Mouse (Mus musculus) hindbrain, embryonic 16.5 days (tissue): ENCODE measurements around the gene Rai14. TPM values are rescaled to one million over a fixed set of nuclear protein-coding genes. Genes with fewer than 3 reads are reported as not detected.
"Not testable (repeated sequence)": the region's sequence is repeated elsewhere in the genome, so short reads cannot be mapped to it uniquely, and the experiment has no call there.

ENCODE experiments used
- ATAC-seq: fragments of 200-750 bp; cut with Nextera tagmentation; 2 replicates; pipeline ENCODE4 v1.8.0; 2017; ENCODE audit warnings: moderate TSS enrichment, moderate library complexity
- H3K27ac ChIP-seq: fragments of 300-500 bp; sonication (generic); 2 replicates; pipeline ENCODE4 v1.5.1; 2014; ENCODE audit warnings: low read depth, mild to moderate bottlenecking, control low read depth, low read length, moderate library complexity
- H3K27me3 ChIP-seq: fragments of 300-500 bp; sonication (generic); replicated peaks from 2 replicates; pipeline ENCODE4 v1.6.1; 2014; ENCODE audit warnings: low read length; ENCODE audit not compliant: control insufficient read depth, insufficient read depth
- H3K36me3 ChIP-seq: fragments of 300-500 bp; sonication (generic); 2 replicates; pipeline ENCODE4 v1.6.1; 2014; ENCODE audit warnings: mild to moderate bottlenecking, low read length, moderate library complexity, mixed read lengths; ENCODE audit not compliant: control insufficient read depth, insufficient read depth
- H3K4me1 ChIP-seq: fragments of 300-500 bp; sonication (generic); 2 replicates; pipeline ENCODE4 v1.6.1; 2014; ENCODE audit warnings: low read depth, low read length; ENCODE audit not compliant: control insufficient read depth, insufficient read depth
- H3K4me2 ChIP-seq: fragments of 300-500 bp; sonication (generic); 2 replicates; pipeline ENCODE4 v1.6.1; 2014; ENCODE audit warnings: mild to moderate bottlenecking, low read length, control low read depth, moderate library complexity
- H3K4me3 ChIP-seq: fragments of 300-500 bp; sonication (generic); 2 replicates; pipeline ENCODE4 v1.5.1; 2014; ENCODE audit warnings: mild to moderate bottlenecking, low read length, control low read depth, moderate library complexity
- H3K9ac ChIP-seq: fragments of 300-500 bp; sonication (generic); 2 replicates; pipeline ENCODE4 v1.6.1; 2014; ENCODE audit warnings: low read depth, mild to moderate bottlenecking, control low read depth, low read length, moderate library complexity
- H3K9me3 ChIP-seq: fragments of 300-500 bp; sonication (generic); 2 replicates; pipeline ENCODE4 v1.6.1; 2014; ENCODE audit warnings: mild to moderate bottlenecking, low read length, moderate library complexity; ENCODE audit not compliant: control insufficient read depth
- WGBS: fragments of 180-500 bp; shearing (Covaris S2); extraction: QIAGEN DNeasy Blood & Tissue Kit; methylation state at CpG from one replicate; pipeline ENCODE4 v1.1.7; 2014; 5-methylcytosine and 5-hydroxymethylcytosine counted together
- polyA plus RNA-seq: library from polyadenylated mRNA; unstranded; fragments of >200 nt; fragmentation: Nextera tagmentation; extraction: Ambion mirVana; gene quantifications from 2 replicates; pipeline ENCODE4 v1.2.1, GENCODE M21; 2015

Rai14 gene
- polyA plus RNA-seq, 1 experiment from 2014 or later: 8.2 TPM

DNA sequence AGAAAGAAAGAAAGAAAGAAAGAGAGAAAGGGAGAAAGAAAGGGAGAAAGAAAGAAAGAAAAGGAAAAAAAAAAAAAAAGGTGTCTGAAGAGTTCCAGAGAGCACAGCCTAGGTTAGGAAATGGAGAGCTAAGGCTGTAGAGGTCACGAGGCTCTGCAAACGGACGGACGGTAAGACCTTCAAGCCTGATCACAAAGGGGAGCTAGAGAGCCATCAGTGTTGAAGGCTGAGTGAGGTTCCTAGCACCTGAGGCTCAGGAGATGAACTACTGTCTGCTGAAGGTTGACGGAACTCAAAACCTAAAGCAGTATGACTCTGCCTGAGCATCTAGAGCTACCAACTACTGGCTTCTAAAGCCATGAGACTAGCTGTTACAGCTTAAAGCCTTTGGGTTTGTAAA is 179.8 kb downstream of the Rai14 start:
- H3K36me3 ChIP-seq: no peaks in the 10 kb centered on the region
- 89% methylated on average over 5 of the region's 5 CpGs for WGBS
- H3K9ac ChIP-seq: no peak overlapping the region
- H3K27ac ChIP-seq: no peak overlapping the region
- no peak overlapping the region for H3K4me2 ChIP-seq
- no peak for ATAC-seq
- H3K4me1 ChIP-seq: no peaks in the 10 kb centered on the region
- no peaks in the 10 kb centered on the region for H3K27me3 ChIP-seq
- H3K9me3 ChIP-seq: no peaks in the 10 kb centered on the region
- no peak overlapping the region for H3K4me3 ChIP-seq

DNA sequence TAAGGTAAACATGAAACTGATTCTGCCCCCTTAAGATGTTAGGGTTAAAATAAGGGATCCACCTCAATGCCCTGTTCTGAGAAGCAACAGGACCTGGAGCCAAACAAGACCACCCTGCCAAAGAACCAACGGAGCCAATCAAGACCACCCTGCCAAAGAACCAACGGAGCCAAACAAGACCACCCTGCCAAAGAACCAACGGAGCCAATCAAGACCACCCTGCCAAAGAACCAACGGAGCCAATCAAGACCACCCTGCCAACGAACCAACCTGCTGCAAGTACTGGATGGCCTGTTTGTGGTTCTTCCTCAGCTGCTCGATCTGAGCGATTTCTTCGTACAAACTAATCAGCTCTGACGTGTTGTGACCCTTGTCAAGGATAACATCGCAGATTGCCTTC is 181.1 kb downstream of the Rai14 start:
- H3K27ac ChIP-seq, H3K4me2 ChIP-seq, H3K9me3 ChIP-seq, H3K4me1 ChIP-seq, H3K36me3 ChIP-seq, H3K4me3 ChIP-seq, ATAC-seq, H3K27me3 ChIP-seq, H3K9ac ChIP-seq: not testable (repeated sequence)
- 80% methylated on average over 10 of the region's 10 CpGs for WGBS

DNA sequence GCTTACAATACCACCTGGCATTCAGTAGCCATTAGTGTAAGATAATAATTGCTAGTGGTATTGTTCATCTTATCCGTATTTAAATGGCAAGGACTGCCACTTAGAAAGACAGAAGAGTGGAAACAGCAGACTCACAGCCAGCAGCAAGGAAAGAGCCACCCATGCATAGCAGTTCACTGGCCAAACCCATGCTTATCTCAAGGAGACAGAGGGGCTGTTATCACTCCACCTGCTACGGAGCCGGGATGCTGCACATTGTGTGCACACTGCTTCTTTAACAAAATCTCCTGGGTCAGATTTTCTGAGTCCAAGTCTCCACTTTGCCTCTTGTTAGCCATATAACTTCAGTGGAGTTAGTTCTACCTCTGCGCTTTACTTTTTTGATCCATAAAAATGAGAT is 183.1 kb downstream of the Rai14 start:
- H3K27me3 ChIP-seq: no peaks in the 10 kb centered on the region
- no peak overlapping the region for H3K9ac ChIP-seq
- H3K4me3 ChIP-seq: no peak overlapping the region
- no peak overlapping the region for H3K4me2 ChIP-seq
- no peak overlapping the region for H3K27ac ChIP-seq
- no peaks in the 10 kb centered on the region for H3K36me3 ChIP-seq
- H3K9me3 ChIP-seq: no peaks in the 10 kb centered on the region
- ATAC-seq: no peak
- no peaks in the 10 kb centered on the region for H3K4me1 ChIP-seq
- 81% methylated on average over 4 of the region's 4 CpGs for WGBS

DNA sequence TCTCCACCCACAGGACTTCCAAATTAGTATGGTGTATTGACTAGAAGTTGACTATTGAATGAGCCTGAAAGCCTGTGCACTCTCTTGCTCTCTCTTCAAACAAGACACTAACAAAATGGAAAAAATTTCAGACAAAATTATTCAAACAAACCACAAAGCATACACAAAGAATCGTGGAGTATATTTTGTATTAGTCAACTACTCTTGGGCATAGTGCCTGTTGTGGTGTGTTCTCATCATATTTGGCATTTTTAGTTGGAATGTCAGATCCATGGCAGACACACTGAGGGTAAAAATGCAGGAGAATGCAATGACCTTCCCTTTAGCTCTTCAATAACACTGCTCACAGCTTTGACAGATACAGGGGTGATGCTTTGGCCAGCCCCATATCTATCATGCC is 188.5 kb downstream of the Rai14 start:
- no peaks in the 10 kb centered on the region for H3K36me3 ChIP-seq
- ATAC-seq: no peak
- no peak overlapping the region for H3K4me3 ChIP-seq
- no peak overlapping the region for H3K9ac ChIP-seq
- no peak overlapping the region for H3K4me2 ChIP-seq
- no peak overlapping the region for H3K27ac ChIP-seq
- WGBS: 83% methylated on average over 1 of the region's 1 CpGs
- H3K4me1 ChIP-seq: no peaks in the 10 kb centered on the region
- H3K27me3 ChIP-seq: no peaks in the 10 kb centered on the region
- H3K9me3 ChIP-seq: no peaks in the 10 kb centered on the region

Other genes with a start within 250 kb of the Rai14 start
- gene Dnajc21, start 244.1 kb downstream of the Rai14 start, polyA plus RNA-seq: 5.9 and 6.4 TPM in 2 replicates
- gene Brix1, start 228.7 kb downstream of the Rai14 start, polyA plus RNA-seq: 40.2 and 45.6 TPM in 2 replicates
- gene Rad1, start 228.6 kb downstream of the Rai14 start, polyA plus RNA-seq: 18.5 and 22.4 TPM in 2 replicates
- not detected in 2 replicates for gene Ttc23l, start 156.0 kb downstream of the Rai14 start, polyA plus RNA-seq
- gene C1qtnf3, start 237.7 kb upstream of the Rai14 start, polyA plus RNA-seq: 1.7 and 8.2 TPM in 2 replicates